Mouse (Mus musculus) olfactory bulb, adult 2 months (tissue): ENCODE measurements at regions not wholly inside any gene's neighbourhood (a gene's known extent, or its start where the extent isn't known, plus 50 kb on each side); places are given as distances from the start of the nearest gene placed in this dataset.

ENCODE experiments used
- CTCF ChIP-seq: fragments of 200-500 bp; IDR thresholded peaks from 2 replicates; pipeline ENCODE4 v1.5.1; 2012; ENCODE audit warnings: low read depth, mild to moderate bottlenecking, low read length, moderate library complexity; ENCODE audit not compliant: insufficient read depth
- POLR2A ChIP-seq: fragments of 200-500 bp; IDR thresholded peaks from 2 replicates; pipeline ENCODE4 v1.6.1; 2012; ENCODE audit warnings: mild to moderate bottlenecking, low read depth, low read length, moderate library complexity; ENCODE audit not compliant: insufficient read depth

DNA sequence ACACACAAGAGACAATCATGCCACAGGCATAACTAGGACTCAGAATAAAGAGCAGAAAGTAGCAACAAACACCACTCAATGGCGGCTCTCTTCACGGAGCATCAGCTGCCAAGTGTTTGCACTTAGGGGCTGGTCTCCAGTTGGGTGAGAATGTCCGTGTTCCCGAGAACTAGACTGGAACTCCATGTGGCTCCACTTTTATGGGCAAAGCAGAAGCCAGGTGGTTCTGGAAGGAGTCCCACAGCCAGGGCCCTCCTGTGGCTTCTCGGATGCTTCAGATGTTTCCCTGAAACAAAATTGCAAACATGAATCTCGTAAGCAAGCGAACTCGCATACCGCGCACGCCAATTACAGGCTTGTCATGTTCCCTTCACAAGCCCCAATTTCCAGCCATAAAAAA is 113.7 kb upstream of the Mgmt start:
- TF ChIP-seq POLR2A (no peak), CTCF (no peak)
